Mouse (Mus musculus): ENCODE measurements at regions not wholly inside any gene's neighbourhood (a gene's known extent, or its start where the extent isn't known, plus 50 kb on each side); places are given as distances from the start of the nearest gene placed in this dataset.

GRCm38 (mm10) chr7:145026014-145026285 is 86.2 kb upstream of the Ccnd1 start:
- no peak for TF ChIP-seq CTCF (IDR thresholded peaks at IDR 0.05; ENCODE audit: insufficient read depth, low read depth, low read length)
- no peak for TF ChIP-seq POLR2A (IDR thresholded peaks at IDR 0.05; ENCODE audit: insufficient read depth, low read depth, low read length)
